Mouse (Mus musculus) lung, adult 2 months (tissue): ENCODE results near the gene Clpb.

Source experiments
- CTCF ChIP-seq: fragments of 200-500 bp; IDR thresholded peaks from 2 replicates; pipeline ENCODE4 v1.5.1; 2011; ENCODE audit warnings: mild to moderate bottlenecking, low read length, control low read depth; ENCODE audit not compliant: insufficient read depth
- POLR2A ChIP-seq: fragments of 200-500 bp; IDR thresholded peaks from 2 replicates; pipeline ENCODE4 v1.6.1; 2011; ENCODE audit warnings: low read depth, mild to moderate bottlenecking, control low read depth, low read length, borderline replicate concordance; ENCODE audit errors: extremely low read depth

DNA sequence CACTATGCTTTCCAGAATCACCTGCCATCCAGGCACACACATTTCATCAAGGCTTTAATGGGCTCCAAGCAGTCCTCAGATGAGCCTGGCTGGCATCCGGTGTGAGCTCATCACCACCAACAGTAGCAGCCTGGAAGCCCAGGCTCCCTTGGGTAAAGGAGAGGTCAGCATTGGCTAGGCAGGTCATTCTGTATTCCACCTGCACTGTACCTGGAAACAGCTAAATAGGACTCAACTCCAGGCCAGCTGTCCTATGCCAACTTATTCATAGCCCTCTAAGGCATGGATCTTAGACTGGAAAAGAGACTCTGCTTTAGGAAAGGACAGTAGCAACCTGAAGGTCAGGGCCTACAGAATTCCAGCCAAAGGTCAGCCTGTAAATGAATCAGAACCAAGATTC is 68.7 kb downstream of the Clpb start:
- TF ChIP-seq POLR2A, result no peak
- no peak for TF ChIP-seq CTCF
